Mouse (Mus musculus) forebrain, embryonic 14.5 days (tissue): ENCODE data around the gene Dido1. TPM values are rescaled to one million over a fixed set of nuclear protein-coding genes. Genes with fewer than 3 reads are reported as not detected.

Experiments used
- polyA plus RNA-seq: library from polyadenylated mRNA; unstranded; fragments of >200 nt; fragmentation: Nextera tagmentation; extraction: Ambion mirVana; gene quantifications from 2 replicates; pipeline ENCODE4 v1.2.1, GENCODE M21; 2014

The Dido1 gene
- polyA plus RNA-seq, 1 experiment from 2014 or later, result 21.0 TPM

Other genes starting within 250 kb of the Dido1 start
- 4.4 and 6.1 TPM in 2 replicates for gene Ntsr1, start 210.0 kb downstream of the Dido1 start, polyA plus RNA-seq
- 48.8 and 52.4 TPM in 2 replicates for gene Mrgbp, start 128.7 kb downstream of the Dido1 start, polyA plus RNA-seq
- gene Ogfr, start 120.8 kb downstream of the Dido1 start, polyA plus RNA-seq, result 95.6 and 100 TPM in 2 replicates
- 25.1 and 28.6 TPM in 2 replicates for gene Col9a3, start 112.2 kb downstream of the Dido1 start, polyA plus RNA-seq
- 0.15 and 0.35 TPM in 2 replicates for gene Tcfl5, start 67.3 kb downstream of the Dido1 start, polyA plus RNA-seq
- 56.3 and 60.4 TPM in 2 replicates for gene Gid8, start 118 bp upstream of the Dido1 start, polyA plus RNA-seq
- gene Slc17a9, start 15.3 kb upstream of the Dido1 start, polyA plus RNA-seq, result 0.25 TPM in 1 of 2 replicates, not detected in the other
- gene Bhlhe23, start 66.9 kb upstream of the Dido1 start, polyA plus RNA-seq, result 0.85 and 1.1 TPM in 2 replicates
- 24.5 and 36.8 TPM in 2 replicates for gene Ythdf1, start 210.9 kb upstream of the Dido1 start, polyA plus RNA-seq
- not detected in 2 replicates for gene Birc7, start 219.0 kb upstream of the Dido1 start, polyA plus RNA-seq
- 57.3 and 60.7 TPM in 2 replicates for gene Nkain4, start 244.7 kb upstream of the Dido1 start, polyA plus RNA-seq